Mouse (Mus musculus): Measurements from ENCODE around the gene Adarb2. TPM values are rescaled to one million over a fixed set of nuclear protein-coding genes. Genes with fewer than 3 reads are reported as not detected.

The Adarb2 gene
- total RNA-seq, 4 experiments from 2014 or later = 0.15 TPM; not detected in 3

- DNase-seq = no peak
Measured at GRCm38 (mm10) chr13:8793217-8793616, 590.6 kb downstream of the Adarb2 start.

- no peak for DNase-seq
Measured at GRCm38 (mm10) chr13:8800576-8800975, 597.9 kb downstream of the Adarb2 start.

GRCm38 (mm10) chr13:8805931-8806330 is 603.3 kb downstream of the Adarb2 start:
- DNase-seq = no peak

Measured in adrenal gland, adult 8-10 months (tissue).